Mouse (Mus musculus) liver, postnatal 0 days (tissue): ENCODE measurements at regions not wholly inside any gene's neighbourhood (a gene's known extent, or its start where the extent isn't known, plus 50 kb on each side); places are given as distances from the start of the nearest gene placed in this dataset.

Experiments used
- CTCF ChIP-seq: sonication (generic); IDR thresholded peaks from 2 replicates; pipeline ENCODE4 v1.5.1; 2016; ENCODE audit warnings: antibody characterized with exemption, low read depth
- EP300 ChIP-seq: IDR thresholded peaks from 2 replicates; pipeline ENCODE4 v1.6.1; 2016; ENCODE audit warnings: antibody characterized with exemption, low read depth, mild to moderate bottlenecking

DNA sequence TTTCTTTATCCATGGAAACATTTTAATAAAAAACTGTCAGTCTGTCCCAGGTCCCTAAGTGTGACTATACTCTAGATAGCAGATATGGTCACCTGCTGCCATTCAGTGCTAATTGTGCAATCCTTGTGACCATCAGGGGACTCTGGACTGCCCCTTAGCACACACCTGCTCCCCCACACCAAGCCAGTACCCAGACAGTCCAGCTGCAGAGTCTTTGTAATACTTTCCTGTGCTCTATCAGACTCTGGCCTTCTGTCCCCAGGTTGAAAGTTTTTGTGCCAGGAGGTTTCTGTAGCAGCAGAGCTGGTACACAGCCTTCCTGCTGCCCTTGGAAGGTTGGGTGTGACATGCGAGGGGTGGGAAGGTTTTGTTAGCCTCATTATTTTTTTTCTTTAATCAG is 366.9 kb upstream of the Gm10131 start:
- TF ChIP-seq CTCF: no peak
- TF ChIP-seq EP300: no peak; the same call in 1 of the 2 replicates
